Mouse (Mus musculus): ENCODE results near the gene Car12. TPM values are rescaled to one million over a fixed set of nuclear protein-coding genes. Genes with fewer than 3 reads are reported as not detected.

Gene Car12
- polyA plus RNA-seq, 1 experiment from 2014 or later: 0.44 TPM

DNA sequence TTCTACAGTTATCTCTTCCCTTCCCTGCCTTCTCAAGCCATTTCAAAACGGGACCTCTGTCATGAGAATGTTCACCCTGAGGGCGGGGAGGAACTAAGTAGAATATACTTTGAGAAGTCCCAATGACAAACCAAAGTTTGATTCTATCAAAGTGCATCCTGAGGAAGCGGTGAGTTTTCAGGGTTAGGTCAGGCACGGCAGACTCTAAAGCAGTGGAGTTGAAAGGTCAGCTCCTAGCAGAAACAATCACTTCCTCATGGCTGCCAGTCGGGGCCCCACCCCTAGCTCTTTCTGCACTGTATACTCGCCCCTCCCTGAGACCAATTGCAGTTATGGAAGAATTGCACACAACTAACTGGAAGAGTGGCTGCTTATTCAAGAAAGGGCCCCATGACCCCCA, 33.4 kb upstream of the Car12 start:
- H3K27me3 ChIP-seq (replicated peaks; ENCODE audit: control insufficient read depth, insufficient read depth, low read length): no peaks in the 10 kb centered on the region
- WGBS: 36% methylated on average over 6 of the region's 6 CpGs
- DNase-seq (ENCODE audit: low spot score) (no peak), ATAC-seq (replicated peaks; ENCODE audit: low FRiP score) (no peak)
- no peaks in the 10 kb centered on the region for H3K9me3 ChIP-seq (ENCODE audit: control insufficient read depth, low read length)
- no peak overlapping the region for H3K27ac ChIP-seq (ENCODE audit: low read depth, low read length)
- 0 out of 2 replicates have a peak, but pooled peaks cover 2% of the 10 kb centered on the region for H3K4me1 ChIP-seq (replicated peaks; ENCODE audit: control insufficient read depth, insufficient read depth, low read length)
- H3K4me2 ChIP-seq: no peak overlapping the region
- H3K9ac ChIP-seq (ENCODE audit: low read depth, low read length): no peak overlapping the region
- no peak overlapping the region for H3K4me3 ChIP-seq (ENCODE audit: low read depth, low read length)
- H3K36me3 ChIP-seq (ENCODE audit: control insufficient read depth, insufficient read depth, low read length): no peaks in the 10 kb centered on the region

DNA sequence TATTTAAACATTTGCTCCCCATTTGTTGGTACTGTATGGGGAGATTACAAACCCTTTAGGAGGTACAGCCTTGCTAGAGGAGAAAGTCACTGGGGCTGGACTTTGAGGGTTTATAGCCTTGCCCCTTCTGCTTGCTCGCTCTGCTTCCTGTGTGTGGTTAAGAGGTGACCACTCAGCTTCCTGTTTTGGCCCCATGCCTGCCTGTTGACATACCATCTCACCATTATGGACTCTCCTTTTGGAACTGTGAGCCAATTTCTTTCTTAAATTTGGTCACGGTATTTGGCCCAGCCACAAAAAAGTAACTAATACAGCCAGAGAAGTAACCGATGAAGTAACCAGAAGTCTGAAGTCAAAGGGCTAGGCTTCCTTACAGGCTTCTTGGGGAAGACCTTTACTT, 30.7 kb upstream of the Car12 start:
- DNase-seq (ENCODE audit: low spot score) (no peak), ATAC-seq (replicated peaks; ENCODE audit: low FRiP score) (no peak)
- 0 out of 2 replicates have a peak, but pooled peaks cover 2% of the 10 kb centered on the region for H3K4me1 ChIP-seq (replicated peaks; ENCODE audit: control insufficient read depth, insufficient read depth, low read length)
- H3K4me2 ChIP-seq: no peak overlapping the region
- H3K9me3 ChIP-seq (ENCODE audit: control insufficient read depth, low read length): no peaks in the 10 kb centered on the region
- H3K4me3 ChIP-seq (ENCODE audit: low read depth, low read length): no peak overlapping the region
- no peak overlapping the region for H3K27ac ChIP-seq (ENCODE audit: low read depth, low read length)
- 52% methylated on average over 3 of the region's 3 CpGs for WGBS
- H3K27me3 ChIP-seq (replicated peaks; ENCODE audit: control insufficient read depth, insufficient read depth, low read length): no peaks in the 10 kb centered on the region
- H3K9ac ChIP-seq (ENCODE audit: low read depth, low read length): no peak overlapping the region
- no peaks in the 10 kb centered on the region for H3K36me3 ChIP-seq (ENCODE audit: control insufficient read depth, insufficient read depth, low read length)

DNA sequence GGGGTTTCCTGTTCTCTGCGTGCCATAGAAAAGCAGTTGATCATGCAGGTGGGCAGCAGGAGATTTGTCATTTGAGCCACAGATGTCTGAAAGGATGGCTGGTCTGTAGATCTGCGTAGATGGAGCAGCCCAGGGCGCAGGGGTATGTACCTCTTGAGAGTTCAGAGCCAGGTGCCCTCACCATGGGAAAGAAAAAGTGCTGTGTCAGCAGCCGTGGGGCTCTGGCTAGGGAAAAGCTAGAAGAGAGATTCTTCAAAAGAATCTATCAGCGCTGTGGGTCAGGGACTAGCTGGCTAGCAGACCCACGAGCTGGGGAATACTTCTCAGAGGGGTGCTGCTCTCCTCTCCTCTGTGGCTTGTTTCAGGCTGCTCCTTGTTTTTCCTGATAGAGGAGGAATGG, 27.8 kb upstream of the Car12 start:
- Histone ChIP-seq H3K36me3 (ENCODE audit: control insufficient read depth, insufficient read depth, low read length) (no peaks in the 10 kb centered on the region), H3K27ac (ENCODE audit: low read depth, low read length) (no peak overlapping the region), H3K9ac (ENCODE audit: low read depth, low read length) (no peak overlapping the region), H3K4me1 (replicated peaks; ENCODE audit: control insufficient read depth, insufficient read depth, low read length) (no peaks in the 10 kb centered on the region), H3K4me2 (no peak overlapping the region), H3K27me3 (replicated peaks; ENCODE audit: control insufficient read depth, insufficient read depth, low read length) (no peaks in the 10 kb centered on the region), H3K9me3 (ENCODE audit: control insufficient read depth, low read length) (no peaks in the 10 kb centered on the region), H3K4me3 (ENCODE audit: low read depth, low read length) (no peak overlapping the region)
- ATAC-seq (replicated peaks; ENCODE audit: low FRiP score) (no peak), DNase-seq (ENCODE audit: low spot score) (no peak)
- whole genome bisulfite sequencing: 69% methylated on average over 6 of the region's 6 CpGs

DNA sequence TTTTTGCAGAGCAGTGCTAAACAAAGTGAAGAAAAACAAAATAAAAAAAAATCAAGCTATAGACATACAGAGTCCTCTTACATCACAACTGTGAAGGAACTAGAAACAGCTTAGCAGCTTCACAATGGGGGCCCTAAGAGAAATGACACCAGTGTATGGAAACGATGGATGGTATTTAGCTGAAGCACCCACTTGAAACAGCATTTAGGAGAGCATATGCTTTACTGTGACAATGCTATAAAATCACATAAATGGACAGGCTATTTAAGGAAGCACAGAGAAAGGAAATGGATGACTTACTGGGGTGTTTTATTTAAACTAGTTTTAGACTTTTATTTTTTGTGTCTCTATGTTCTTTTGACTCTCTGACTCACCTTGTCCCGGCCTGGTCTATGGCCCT, 25.8 kb upstream of the Car12 start:
- H3K9ac ChIP-seq (ENCODE audit: low read depth, low read length): no peak overlapping the region
- H3K27ac ChIP-seq (ENCODE audit: low read depth, low read length): no peak overlapping the region
- H3K9me3 ChIP-seq (ENCODE audit: control insufficient read depth, low read length): no peaks in the 10 kb centered on the region
- no peaks in the 10 kb centered on the region for H3K4me1 ChIP-seq (replicated peaks; ENCODE audit: control insufficient read depth, insufficient read depth, low read length)
- H3K27me3 ChIP-seq (replicated peaks; ENCODE audit: control insufficient read depth, insufficient read depth, low read length): no peaks in the 10 kb centered on the region
- H3K4me3 ChIP-seq (ENCODE audit: low read depth, low read length): no peak overlapping the region
- H3K36me3 ChIP-seq (ENCODE audit: control insufficient read depth, insufficient read depth, low read length): no peaks in the 10 kb centered on the region
- DNase-seq (ENCODE audit: low spot score) (no peak), ATAC-seq (replicated peaks; ENCODE audit: low FRiP score) (no peak)
- no peak overlapping the region for H3K4me2 ChIP-seq
- WGBS: 90% methylated on average over 2 of the region's 2 CpGs

DNA sequence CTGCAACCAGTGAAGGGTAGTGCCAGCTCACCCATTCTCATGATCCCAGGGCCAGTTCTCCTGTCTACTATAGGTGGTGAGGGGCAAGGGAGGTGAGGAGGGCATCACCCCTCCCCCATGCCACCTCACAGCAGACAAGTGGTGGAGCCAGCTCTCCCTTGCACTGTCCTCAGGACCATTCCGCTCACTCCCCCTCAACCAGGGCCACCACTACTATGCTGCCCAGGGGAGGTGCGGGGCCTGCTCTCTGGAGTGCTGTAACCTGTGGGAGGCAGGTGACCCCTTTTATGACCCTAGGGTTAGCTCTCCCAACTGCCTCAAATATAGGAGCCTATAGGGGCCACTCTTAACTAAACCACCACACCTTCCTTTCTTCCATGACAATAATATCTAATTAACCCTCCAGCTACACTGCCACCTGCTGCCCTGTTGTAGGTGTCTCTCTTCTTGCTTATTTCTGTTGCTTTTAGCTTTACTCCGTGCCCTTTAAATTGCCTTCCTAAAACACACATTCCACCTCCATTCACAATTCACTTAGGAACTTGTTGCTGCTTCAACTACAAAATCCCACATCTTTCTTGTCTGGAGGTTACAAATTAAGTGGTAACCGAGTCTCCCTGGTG, 21.7 kb upstream of the Car12 start:
- no peaks in the 10 kb centered on the region for H3K9me3 ChIP-seq (ENCODE audit: control insufficient read depth, low read length)
- H3K27ac ChIP-seq (ENCODE audit: low read depth, low read length): no peak overlapping the region
- H3K9ac ChIP-seq (ENCODE audit: low read depth, low read length): no peak overlapping the region
- H3K4me3 ChIP-seq (ENCODE audit: low read depth, low read length): no peak overlapping the region
- no peaks in the 10 kb centered on the region for H3K27me3 ChIP-seq (replicated peaks; ENCODE audit: control insufficient read depth, insufficient read depth, low read length)
- H3K4me2 ChIP-seq: no peak overlapping the region
- H3K4me1 ChIP-seq (replicated peaks; ENCODE audit: control insufficient read depth, insufficient read depth, low read length): no peaks in the 10 kb centered on the region
- H3K36me3 ChIP-seq (ENCODE audit: control insufficient read depth, insufficient read depth, low read length): no peaks in the 10 kb centered on the region
- WGBS: 68% methylated on average over 4 of the region's 4 CpGs
- DNase-seq (ENCODE audit: low spot score) (no peak), ATAC-seq (replicated peaks; ENCODE audit: low FRiP score) (no peak)

DNA sequence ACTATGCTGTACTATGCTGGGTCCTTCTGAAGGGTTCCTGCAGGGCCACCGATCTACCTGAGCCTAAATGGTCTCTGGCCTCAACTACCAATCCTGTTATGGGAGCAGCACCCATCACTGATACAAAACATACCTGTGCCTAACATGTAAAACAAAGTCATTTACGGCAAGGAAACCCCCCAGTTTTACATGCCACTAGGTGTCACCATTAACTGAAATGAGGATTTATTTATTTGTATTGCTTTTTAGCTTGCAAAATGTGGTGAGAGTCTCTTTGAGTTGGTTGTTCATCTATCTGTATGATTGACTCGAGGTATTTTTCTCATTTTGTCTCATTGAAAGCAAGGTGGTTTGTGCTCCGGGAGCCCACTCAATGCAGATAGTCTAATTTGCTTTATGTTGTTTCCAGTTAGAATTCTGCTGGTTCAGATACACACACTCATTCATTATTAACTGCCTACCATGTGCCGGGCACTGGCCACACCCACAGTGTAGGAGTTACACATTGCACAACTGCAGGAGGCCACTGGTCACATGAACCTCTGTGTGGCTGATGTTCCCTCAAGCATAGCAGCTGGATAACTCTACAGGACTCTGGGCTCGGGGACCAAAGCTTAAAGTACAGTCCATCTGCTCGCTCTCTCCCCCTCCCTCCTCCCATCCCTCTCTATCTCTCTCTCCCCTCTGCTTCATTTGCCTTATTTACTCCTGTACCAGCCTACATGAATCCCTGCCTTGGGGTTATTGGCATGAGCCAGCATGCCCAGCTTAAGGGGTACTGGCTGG, 15.9 kb upstream of the Car12 start:
- Histone ChIP-seq H3K27ac (ENCODE audit: low read depth, low read length) (no peak overlapping the region), H3K4me2 (no peak overlapping the region), H3K4me3 (ENCODE audit: low read depth, low read length) (no peak overlapping the region), H3K4me1 (replicated peaks; ENCODE audit: control insufficient read depth, insufficient read depth, low read length) (no peaks in the 10 kb centered on the region), H3K9me3 (ENCODE audit: control insufficient read depth, low read length) (no peaks in the 10 kb centered on the region), H3K9ac (ENCODE audit: low read depth, low read length) (no peak overlapping the region), H3K27me3 (replicated peaks; ENCODE audit: control insufficient read depth, insufficient read depth, low read length) (no peaks in the 10 kb centered on the region), H3K36me3 (ENCODE audit: control insufficient read depth, insufficient read depth, low read length) (no peaks in the 10 kb centered on the region)
- ATAC-seq (replicated peaks; ENCODE audit: low FRiP score): 0 out of 2 replicates have a peak, but pooled peaks have one; percentile 34
- no peak for DNase-seq (ENCODE audit: low spot score)
- WGBS: 66% methylated on average over 7 of the region's 7 CpGs

DNA sequence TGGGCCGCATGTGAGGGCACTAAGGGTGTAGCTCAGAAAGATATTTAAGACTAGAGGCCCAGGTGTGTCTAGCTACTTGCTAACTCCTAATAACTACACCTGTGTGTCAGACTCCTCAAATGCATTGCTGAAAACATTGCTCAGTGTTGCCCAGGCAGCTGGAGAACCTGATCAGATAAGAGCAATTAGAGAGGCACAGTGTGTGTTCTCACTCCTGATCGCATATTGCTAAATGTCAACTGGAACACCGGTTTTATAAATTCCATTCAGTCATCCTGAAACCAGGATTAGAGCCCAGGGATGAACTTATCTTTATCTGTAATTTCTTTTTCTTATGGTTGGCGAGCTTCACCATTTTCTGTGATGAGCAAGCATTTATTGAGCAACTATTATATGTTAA, 13.7 kb upstream of the Car12 start:
- WGBS: 81% methylated on average over 4 of the region's 4 CpGs
- Histone ChIP-seq H3K4me3 (ENCODE audit: low read depth, low read length) (no peak overlapping the region), H3K4me2 (no peak overlapping the region), H3K36me3 (ENCODE audit: control insufficient read depth, insufficient read depth, low read length) (no peaks in the 10 kb centered on the region), H3K4me1 (replicated peaks; ENCODE audit: control insufficient read depth, insufficient read depth, low read length) (no peaks in the 10 kb centered on the region), H3K9ac (ENCODE audit: low read depth, low read length) (no peak overlapping the region), H3K9me3 (ENCODE audit: control insufficient read depth, low read length) (no peaks in the 10 kb centered on the region), H3K27me3 (replicated peaks; ENCODE audit: control insufficient read depth, insufficient read depth, low read length) (no peaks in the 10 kb centered on the region), H3K27ac (ENCODE audit: low read depth, low read length) (no peak overlapping the region)
- no peak for ATAC-seq (replicated peaks; ENCODE audit: low FRiP score)
- DNase-seq (ENCODE audit: low spot score): no peak

DNA sequence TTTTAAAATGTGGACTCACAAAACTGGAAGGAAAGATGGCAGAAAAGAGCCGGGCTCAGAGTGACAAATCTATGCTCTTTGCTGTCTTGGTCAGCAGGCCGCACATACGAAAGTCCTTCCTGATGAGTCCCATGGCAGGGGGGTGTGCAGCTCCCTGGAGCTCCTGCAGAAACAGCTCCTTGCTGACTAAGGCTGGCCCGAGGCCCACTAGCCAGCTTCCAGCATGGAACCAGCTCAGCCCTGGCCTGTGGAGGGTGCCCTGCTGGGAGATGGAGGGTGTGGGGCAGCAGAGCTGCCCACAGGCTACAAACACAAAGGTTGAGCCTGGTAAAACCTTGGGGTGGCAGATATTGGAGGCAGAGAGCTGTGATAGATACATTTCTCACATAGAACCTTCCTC, 10.5 kb upstream of the Car12 start:
- Histone ChIP-seq H3K27me3 (replicated peaks; ENCODE audit: control insufficient read depth, insufficient read depth, low read length) (no peaks in the 10 kb centered on the region), H3K9ac (ENCODE audit: low read depth, low read length) (no peak overlapping the region), H3K4me1 (replicated peaks; ENCODE audit: control insufficient read depth, insufficient read depth, low read length) (no peaks in the 10 kb centered on the region), H3K36me3 (ENCODE audit: control insufficient read depth, insufficient read depth, low read length) (no peaks in the 10 kb centered on the region), H3K27ac (ENCODE audit: low read depth, low read length) (no peak overlapping the region), H3K4me2 (no peak overlapping the region), H3K4me3 (ENCODE audit: low read depth, low read length) (no peak overlapping the region), H3K9me3 (ENCODE audit: control insufficient read depth, low read length) (no peaks in the 10 kb centered on the region)
- DNase-seq (ENCODE audit: low spot score): no peak
- WGBS: 80% methylated on average over 4 of the region's 4 CpGs
- ATAC-seq (replicated peaks; ENCODE audit: low FRiP score): no peak

DNA sequence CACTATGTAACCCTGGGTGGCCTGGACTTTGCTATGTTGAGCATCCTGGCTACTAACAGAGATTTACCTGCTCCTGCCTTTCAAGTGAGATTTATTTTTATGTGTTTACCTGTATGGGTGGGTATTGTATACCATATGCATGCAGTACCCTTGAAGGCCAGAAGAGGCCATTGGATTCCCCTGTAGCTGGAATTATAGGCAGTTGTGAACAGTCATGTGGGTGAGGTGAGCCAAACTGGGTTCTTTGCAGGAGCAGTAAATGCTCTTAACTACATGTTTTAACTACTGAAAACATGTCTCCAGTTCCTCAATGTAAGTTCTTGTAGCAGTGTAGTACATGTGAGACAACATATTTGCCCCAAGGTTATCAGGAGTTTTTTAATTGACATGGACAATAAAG, 8.1 kb upstream of the Car12 start:
- Histone ChIP-seq H3K4me1 (replicated peaks; ENCODE audit: control insufficient read depth, insufficient read depth, low read length) (no peaks in the 10 kb centered on the region), H3K9ac (ENCODE audit: low read depth, low read length) (no peak overlapping the region), H3K27ac (ENCODE audit: low read depth, low read length) (no peak overlapping the region), H3K27me3 (replicated peaks; ENCODE audit: control insufficient read depth, insufficient read depth, low read length) (no peaks in the 10 kb centered on the region), H3K4me2 (no peak overlapping the region), H3K36me3 (ENCODE audit: control insufficient read depth, insufficient read depth, low read length) (no peaks in the 10 kb centered on the region), H3K4me3 (ENCODE audit: low read depth, low read length) (no peak overlapping the region), H3K9me3 (ENCODE audit: control insufficient read depth, low read length) (no peaks in the 10 kb centered on the region)
- ATAC-seq (replicated peaks; ENCODE audit: low FRiP score): no peak
- no peak for DNase-seq (ENCODE audit: low spot score)

Measured in liver, embryonic 11.5 days (tissue).